Mouse (Mus musculus): Measurements from ENCODE around the gene Mms19.

Gene Mms19

DNA sequence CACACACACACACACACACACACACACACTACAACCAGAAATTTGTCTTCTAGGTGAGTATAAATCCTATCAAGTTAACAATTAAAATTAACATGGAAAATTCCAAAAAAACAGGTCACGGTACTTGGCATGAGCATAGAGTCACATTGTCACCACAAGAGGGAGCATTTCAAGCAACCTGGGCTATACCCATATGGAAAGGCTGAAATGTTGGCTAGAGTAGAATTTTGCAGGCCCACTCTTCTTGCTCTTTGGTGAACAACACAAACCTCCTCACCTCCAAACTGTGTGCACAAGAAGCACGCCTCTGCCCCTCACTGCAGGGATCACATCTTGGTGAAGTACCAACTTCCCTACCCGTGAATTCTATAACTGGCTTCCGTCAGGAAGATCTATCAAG is 82.1 kb downstream of the Mms19 start:
- peak; percentile 29 for DNase-seq (ENCODE audit: low spot score)

DNA sequence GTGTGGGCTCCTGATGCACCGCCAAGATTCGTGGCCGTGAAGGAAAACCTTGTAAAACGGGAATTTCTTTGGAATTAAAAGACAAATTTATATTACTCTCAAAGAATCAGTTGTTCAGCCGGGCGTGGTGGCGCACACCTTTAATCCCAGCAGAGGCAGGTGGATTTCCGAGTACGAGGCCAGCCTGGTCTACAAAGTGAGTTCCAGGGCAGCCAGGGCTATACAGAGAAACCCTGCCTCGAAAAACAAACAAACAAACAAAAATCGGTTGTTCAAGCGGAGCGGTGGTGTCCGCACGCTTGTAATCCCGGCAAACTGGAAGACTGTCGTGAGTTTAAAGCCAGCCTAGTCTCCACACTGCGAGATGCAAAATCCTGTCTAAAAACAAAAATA is 84.6 kb downstream of the Mms19 start:
- DNase-seq (ENCODE audit: low spot score) = no peak

DNA sequence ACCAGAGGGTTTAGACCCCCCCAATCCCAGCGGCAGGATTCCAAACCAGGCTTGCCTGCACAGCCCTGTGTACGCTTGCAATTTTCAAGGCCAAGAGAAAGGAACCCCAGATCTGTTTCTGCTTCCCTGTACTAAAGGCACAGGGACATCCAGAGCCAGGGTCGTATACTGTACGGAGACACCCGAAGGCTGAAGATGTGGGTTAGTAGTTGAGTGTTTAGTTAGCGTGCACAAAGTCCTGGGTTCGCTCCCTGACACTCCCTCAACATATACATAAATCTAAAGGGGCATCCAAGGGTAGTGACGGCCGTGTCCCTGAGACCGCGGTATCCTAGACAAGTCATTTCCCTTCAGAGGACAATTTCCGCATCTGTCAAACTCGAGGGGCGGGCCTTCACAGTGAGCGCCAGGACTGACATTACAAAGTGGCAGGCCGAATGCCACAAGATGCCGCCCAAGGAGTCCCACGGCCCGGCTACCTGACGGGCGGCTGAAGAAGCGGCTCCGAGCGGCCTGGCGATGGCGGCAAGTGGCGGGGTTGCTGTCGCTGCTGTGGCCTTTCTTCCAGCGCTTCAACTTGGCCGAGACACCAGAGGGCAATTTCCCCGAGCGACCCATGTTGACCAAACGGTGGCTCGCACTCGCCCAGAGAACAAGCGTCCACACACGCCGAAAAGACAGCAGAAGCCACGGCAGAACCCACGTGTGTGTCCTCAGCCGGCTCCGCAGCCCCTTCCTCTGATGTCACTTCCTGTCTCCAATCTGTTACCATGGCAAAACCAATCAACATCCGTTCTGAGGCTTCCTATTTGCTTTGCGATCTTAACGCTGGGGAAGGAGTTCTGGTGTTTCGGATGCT is 85.3 kb downstream of the Mms19 start, which contains the start of gene Rrp12:
Rrp12 (minus strand) TSS at position 714 of the 859 bp plus-strand sequence.
- DNase-seq (ENCODE audit: low spot score) = peak; percentile 87

GRCm38 (mm10) chr19:41894959-41895358 is 86.0 kb downstream of the Mms19 start:
- DNase-seq (ENCODE audit: low spot score) = no peak

Data from layer of hippocampus, adult 11-12 months (tissue).